Mouse (Mus musculus): ENCODE data around the gene Eif5a2. TPM values are rescaled to one million over a fixed set of nuclear protein-coding genes. Genes with fewer than 3 reads are reported as not detected.
"Not testable (repeated sequence)": the region's sequence is repeated elsewhere in the genome, so short reads cannot be mapped to it uniquely, and the experiment has no call there.

Eif5a2 gene
- 1 to 10 TPM; 4.6 to 5.9 TPM for total RNA-seq (2021)
- long read RNA-seq, experiment 1, full-length matches to known transcripts: 1 of 1 reads
- long read RNA-seq, experiment 1, partial matches to known transcripts: 0 of 1 reads
- long read RNA-seq, experiment 1, other reads (novel, unspliced or antisense): 0 of 1 reads
- long read RNA-seq, experiment 2, full-length matches to known transcripts: 1 of 3 reads
- long read RNA-seq, experiment 2, partial matches to known transcripts: 0 of 3 reads
- long read RNA-seq, experiment 2, other reads (novel, unspliced or antisense): 2 of 3 reads

DNA sequence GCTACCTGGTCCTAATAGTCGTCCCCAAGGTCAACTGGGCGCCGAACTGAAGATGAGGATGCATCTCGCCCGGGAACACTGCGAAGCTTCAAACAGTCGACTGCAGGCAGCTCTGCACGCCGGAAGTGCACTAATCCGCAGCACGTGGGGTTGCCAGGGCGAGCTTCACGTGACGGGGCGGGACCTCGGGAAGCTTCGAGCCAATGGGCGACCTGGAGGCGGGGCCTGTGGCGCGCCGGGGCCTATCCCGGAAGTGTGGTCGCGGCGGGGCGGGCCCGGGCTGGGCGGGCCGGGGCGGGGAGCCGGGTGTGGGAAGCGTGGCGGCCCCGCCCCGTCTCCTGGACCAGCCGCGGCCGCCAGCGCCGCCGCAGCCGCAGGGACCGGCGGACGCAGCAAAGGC is at the start of gene Eif5a2:
Gene Eif5a2, plus strand, starts transcription at position 283 of the 400 bp plus-strand sequence.
- peak; percentile 80 to 82 for DNase-seq (ENCODE audit: low spot score in 2 of 2)

DNA sequence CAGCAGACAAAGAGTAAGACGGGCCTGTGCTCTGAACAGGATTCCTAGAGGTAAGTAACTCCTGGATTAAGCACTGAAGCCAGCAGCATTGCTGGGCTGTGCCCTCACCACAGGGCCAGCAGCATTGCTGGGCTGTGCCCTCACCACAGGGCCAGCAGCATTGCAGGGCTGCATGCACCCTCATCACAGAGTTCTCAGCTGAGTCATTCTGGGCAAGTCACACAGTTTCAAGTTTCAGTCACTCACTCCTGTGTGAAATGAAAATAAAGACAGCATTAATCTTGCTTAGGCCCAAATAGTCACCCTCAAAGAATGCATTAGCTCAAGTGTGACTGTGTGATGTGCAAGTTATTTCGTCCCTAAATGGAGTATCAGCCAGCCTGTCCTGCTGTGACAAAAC is 46.4 kb upstream of the Eif5a2 start:
- no peak for DNase-seq (ENCODE audit: low spot score in 2 of 2)

DNA sequence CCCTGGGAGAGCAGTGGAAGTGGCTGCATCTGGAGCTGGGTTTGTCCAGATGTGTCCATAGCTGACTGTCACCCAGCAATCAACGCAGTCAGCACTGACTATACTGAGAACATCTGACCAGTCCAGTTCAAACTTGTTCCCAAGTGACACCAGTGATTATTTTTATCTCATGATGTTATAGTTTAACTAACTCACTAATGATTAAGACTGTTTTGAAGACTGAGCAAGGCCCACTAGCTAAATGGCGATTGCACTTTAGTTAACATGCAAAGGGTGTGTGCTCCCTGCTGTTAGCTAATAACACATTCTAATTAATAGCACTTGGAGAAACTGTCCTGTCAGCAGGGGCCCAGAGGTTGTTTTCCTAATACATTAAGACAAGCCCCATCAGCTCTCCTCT is 44.1 kb upstream of the Eif5a2 start:
- no peak for DNase-seq (ENCODE audit: low spot score in 2 of 2)

DNA sequence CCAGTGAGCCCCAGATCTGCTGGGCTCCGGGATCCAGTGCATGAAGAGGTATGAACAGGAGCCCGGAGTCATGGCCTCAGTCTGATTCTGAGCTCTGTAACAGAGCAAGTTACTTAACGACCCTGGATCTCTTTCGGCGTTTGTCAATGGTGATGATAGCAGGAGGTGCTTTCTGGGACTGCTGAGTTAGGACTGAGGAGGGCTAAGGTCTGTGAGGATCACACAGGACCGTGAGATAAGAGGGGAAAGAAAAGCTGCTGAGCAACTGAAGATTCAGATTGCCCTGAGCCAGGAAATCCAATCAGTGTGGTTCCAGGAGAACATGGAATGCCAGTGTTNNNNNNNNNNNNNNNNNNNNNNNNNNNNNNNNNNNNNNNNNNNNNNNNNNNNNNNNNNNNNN is 40.7 kb upstream of the Eif5a2 start:
- no peak for DNase-seq (ENCODE audit: low spot score in 2 of 2)

DNA sequence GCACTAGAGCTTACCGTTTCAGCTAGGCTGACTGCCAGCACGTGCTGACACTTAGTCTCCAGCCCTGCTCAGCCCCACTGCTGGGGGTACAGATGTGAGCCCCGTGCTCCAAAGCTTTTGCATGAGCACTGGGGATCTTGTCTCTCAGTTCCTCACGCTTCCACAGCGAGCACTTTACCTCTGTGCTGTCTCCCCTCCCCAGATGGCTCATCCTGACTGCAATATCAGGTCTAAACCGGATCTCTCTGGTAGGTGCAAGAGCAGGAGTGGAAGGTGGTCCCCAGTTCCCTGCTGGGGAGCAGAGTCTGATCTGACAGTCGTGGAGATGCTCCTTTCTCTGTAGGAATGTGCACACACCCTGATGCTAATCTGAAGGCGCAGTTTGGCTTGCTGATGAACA is 37.8 kb upstream of the Eif5a2 start:
- DNase-seq (ENCODE audit: low spot score in 2 of 2): no peak

DNA sequence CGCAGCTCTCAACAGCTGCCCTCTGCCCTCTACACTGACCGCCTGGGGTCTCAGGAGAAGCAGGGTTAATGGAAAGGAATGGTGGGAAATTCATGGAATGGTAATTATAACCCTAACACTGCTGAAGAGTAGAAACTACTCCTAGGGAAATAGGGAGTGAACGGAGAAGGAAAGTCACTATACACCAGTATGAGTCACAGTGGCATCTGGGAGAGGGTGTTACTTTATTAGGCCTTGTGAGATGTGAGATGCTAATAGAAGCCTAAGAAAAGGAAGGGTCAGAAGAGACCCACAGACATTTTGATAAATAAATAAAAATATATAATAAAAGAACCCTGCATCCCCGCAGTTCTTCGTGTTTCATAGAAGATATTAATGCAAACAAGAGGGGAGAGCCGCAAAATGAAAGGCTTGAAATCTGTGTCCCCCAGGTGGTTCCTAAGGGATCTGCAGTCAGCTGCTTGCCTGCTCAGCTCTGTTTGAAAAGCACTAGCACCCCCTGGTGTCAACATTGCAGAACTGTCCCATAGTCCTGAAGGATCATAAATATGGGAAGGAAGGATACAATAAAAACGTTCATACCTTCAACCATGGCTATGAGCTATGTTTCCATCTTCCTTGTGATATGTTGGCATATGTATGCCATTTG is 35.1 kb upstream of the Eif5a2 start:
- peak; percentile 24 to 54 for DNase-seq (ENCODE audit: low spot score in 2 of 2)

DNA sequence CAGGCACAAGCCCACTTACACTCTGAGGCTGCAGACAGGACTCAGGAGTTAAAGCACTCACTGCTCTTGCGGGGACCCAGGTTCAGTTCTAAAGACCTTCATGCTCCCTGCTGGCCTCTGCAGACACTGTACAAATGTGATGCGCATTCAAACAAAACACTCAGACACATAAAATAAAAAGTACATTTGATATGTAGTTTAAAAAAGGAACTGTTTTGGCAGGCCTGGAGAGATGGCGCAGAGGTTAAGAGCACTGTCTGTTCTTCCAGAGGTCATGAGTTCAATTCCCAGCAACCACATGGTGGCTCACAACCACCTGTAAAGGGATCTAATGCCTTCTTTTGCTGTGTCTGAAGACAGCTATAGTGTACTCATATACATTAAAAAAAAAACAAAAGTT is 32.9 kb upstream of the Eif5a2 start:
- no peak for DNase-seq (ENCODE audit: low spot score in 2 of 2)

DNA sequence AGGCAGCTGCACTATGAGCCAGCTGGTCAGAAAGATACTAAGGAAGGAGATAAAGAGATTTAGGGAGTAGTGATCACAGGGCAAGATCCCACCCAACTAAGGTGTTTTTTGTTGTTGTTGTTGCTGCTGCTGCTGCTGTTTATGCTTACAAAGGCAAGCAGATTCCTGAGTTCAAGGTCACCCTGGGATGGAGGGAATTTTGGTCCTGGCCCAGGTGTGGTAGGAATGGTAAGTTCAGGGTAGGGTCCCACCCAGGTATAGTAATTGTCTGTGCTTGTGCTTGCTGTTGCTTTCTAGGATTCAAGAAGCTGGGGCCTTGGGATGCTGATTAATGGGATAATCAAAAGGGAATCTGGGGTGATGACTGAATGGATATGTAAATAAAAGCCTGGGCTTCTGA is 32.1 kb upstream of the Eif5a2 start:
- DNase-seq (ENCODE audit: low spot score in 2 of 2): no peak

DNA sequence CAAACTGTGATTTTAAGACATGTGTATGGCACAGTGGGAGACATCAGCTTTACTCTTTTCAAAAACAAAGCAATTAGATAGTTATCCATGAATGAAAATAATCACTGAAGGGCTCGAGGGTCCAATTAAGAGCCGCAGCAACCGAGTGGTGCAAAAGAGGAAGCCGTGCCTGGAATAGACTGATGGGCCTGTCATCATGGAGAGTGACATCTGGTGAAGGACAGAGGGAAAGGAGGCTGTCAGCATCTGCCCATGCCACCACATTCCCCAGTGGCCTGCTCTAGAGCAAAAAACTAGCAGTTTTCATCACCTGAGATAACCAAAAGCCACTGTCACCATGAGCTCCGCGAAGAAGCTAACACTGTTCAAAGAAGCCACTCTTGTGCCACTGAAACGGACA is 25.6 kb upstream of the Eif5a2 start:
- no peak for DNase-seq (ENCODE audit: low spot score in 2 of 2)

DNA sequence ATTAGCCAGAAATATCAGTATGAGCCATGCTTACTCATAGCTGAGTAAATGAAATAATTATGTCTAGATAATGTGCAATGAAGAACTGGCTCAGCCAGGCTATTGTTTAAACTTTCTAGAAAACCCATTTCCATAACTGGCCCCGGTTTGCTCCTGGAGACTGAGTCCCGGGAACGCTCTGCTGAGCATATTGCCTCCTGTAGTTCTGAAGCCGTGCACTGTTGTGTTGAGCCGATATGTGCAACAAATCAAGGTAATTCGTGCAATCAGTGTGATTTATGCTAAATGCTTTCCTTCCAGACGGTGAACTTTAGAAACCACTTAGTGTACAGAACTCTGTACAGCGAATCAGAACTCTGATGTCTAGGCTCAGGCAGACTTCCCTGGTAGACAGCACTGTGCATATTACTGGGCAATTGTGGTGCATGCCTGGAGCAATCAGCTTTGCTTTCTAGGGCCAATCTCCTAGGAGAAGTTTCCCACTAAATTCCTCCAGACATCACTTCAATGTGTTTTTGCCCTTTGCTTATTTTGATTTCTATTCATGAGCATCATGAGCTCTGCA is 19.8 kb upstream of the Eif5a2 start:
- DNase-seq (ENCODE audit: low spot score in 2 of 2): no peak

DNA sequence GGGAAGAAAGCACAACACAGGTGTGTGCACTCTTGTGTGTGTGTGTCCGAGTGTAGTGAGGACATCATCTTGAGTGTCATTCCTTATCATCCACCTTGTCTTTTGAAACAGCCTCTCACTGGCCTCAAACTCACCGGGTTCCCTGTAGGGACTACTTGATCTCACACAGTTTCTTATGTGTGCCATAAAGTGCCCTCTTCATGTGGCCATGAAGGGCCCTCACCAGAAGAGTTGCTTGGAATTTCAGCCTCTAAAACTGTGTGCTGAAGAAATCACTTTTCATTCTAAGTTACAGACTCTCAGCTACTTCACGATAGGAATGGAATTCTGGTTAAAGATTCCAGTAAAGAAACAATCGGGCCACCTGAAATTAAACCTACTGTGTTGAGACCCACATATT is 14.1 kb upstream of the Eif5a2 start:
- no peak for DNase-seq (ENCODE audit: low spot score in 2 of 2)

DNA sequence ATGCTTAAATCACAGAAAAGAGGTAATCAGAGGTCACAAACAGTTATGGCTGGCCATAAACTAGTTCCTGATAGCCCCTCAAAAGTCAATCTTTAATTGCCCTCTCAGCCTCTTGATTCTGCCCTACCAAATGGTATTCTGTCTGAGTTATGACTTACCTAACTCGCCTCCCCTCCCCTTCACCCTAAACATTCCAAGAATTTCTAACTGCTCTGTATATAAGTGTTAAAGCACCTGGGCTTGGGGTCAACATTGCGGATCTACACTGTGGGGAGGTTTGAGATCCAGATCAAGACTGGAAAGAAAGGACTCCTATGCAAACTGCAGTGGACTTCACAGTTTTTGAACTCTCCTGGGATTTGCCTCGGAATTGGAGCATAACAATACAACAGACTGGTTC is 12.9 kb upstream of the Eif5a2 start:
- DNase-seq (ENCODE audit: low spot score in 2 of 2): no peak

DNA sequence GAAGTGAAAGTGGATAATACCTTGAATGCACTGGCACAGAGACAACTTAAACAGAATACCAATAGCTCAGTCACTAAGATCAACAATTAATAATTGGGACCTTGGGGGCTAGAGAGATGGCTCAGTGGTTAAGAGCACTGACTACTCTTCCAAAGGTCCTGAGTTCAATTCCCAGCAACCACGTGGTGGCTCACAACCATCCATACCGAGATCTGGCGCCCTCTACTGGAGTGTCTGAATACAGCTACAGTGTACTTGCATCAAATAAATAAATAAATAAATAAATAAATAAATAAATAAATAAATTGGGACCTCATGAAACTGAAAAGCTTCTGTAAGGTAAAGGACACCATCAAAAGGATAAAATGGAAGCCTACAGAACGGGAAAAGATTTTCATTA is 8.2 kb upstream of the Eif5a2 start:
- not testable (repeated sequence) for DNase-seq (ENCODE audit: low spot score in 2 of 2)

DNA sequence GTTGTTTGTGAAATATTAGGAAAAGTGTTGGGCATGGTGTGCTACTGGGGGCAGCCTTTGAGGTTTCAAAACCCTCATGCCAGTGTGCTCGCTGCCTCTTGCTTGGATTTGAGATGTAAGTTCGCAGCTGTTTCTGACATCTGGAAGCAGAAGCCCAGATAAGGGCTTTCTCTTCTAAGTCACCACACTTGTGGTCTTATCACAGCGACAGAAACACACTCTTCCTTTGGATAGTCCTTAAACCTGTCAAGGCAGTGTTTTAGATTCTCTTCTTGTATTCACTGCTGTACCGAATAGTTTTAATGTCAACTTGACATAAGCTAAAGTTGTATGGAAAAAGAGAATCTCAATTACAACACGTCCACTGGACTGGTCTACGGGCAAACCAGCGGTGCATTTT is 5.7 kb upstream of the Eif5a2 start:
- DNase-seq (ENCODE audit: low spot score in 2 of 2): no peak

DNA sequence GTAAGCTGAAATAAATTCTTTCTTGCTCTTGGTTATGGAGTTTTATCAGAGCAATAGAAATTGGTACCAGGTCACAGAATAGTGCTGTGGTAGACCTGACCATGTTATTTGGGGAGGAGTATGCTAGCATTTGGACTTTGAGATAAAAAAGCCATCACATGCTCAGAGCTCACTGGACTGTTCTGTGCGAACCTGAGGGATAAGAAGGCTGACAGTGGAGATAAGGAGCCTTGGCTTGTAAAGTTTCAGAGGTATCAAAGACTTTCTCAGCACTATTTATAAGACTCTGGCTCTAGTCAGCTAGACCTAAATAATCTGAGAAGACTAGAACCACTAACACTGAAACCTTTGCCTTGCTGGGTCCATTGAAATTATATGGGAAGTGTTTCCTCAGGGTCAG is 5.1 kb upstream of the Eif5a2 start:
- no peak for DNase-seq (ENCODE audit: low spot score in 2 of 2)

DNA sequence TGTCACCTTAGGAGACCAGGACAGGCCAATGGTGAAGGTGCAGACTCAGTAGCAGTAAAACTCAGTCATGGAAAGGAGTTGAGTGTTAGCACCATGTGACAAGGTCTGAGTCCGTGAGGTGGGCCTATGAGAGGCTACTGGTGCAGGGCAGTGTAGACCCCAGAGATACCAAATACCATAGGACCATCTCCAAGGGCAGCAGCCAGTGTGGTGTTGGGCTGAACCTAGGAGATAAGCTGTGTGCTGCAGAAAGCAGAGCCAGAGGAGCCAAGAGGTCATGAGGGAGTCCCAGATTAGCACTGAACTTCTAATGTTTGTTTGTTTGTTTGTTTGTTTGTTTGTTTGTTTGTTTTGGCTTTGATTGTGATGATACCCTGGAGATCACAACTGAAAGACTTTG is 4.6 kb upstream of the Eif5a2 start:
- DNase-seq (ENCODE audit: low spot score in 2 of 2): no peak

DNA sequence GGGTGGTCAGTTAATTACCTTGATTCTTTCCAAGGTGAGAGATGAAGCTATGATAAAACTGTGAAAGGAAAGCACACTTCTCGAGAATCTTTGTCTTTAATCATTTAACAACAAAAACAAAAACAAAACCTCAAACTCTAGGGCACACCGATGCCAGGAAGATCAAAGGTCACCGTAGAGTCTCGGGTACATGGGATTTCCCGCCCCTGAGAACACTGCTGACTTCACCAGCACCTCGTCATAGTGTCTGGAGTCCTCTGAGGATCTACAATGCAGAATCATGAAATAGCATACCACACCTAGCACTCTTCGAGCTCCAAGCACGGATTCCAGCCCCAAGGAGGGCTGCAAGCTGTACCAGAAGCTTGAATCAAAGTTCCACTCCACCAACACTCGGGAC is 565 bp upstream of the Eif5a2 start:
- no peak for DNase-seq (ENCODE audit: low spot score in 2 of 2)

DNA sequence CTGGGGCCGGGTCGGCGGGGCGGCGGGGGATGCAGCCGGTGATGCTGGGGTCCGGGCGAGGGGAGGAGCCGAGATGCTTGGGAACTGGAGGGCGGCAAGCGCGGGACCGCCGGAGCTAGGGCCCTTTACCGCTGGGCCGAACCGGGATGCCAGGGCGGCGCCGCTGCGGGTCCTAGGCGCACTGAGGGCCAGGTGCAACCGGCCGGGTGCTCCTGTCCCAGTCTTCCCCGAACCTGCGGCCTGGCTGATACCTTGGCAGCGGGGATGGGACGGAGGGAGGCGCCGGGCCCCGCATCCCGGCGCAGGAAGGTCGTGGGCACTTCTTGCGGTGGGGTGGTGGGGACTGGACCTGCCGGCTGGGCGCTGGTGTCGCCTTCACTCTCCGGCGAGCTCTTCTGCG is 346 bp downstream of the Eif5a2 start:
- DNase-seq (ENCODE audit: low spot score in 2 of 2): no peak

DNA sequence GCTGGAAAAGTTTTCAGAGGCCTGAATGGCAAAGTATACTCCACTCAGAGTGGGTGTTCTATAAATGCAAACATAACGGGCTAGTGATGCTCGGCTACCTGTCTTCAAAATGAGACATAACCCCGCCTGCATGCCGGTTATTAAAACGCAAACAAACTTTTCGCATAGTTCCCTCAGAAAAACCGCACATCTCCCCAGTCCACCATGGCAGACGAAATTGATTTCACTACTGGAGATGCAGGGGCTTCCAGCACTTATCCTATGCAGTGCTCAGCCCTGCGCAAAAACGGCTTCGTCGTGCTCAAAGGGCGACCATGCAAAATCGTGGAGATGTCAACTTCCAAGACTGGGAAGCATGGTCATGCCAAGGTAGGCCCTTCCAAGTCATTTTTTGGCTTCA is 772 bp downstream of the Eif5a2 start:
- DNase-seq (ENCODE audit: low spot score in 2 of 2): no peak

DNA sequence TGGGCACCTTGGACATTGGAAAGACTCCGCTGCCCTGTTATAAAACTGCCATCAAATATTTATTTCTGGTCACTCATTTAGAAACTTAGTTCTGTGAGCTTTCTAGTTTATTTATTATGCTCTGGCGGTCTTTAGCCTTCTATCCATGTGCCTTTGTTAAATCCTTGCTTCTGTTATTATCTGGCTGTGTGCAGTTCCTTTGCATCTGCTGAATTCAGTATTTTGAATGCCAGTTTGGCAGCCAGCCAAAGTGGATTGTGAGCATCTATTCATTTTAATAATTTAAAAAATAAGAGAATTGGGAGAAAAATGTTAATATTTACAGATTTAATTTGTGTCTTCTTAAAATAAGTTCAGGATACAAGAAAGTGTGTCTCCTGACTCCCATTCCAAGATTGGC is 3.1 kb downstream of the Eif5a2 start:
- no peak for DNase-seq (ENCODE audit: low spot score in 2 of 2)

DNA sequence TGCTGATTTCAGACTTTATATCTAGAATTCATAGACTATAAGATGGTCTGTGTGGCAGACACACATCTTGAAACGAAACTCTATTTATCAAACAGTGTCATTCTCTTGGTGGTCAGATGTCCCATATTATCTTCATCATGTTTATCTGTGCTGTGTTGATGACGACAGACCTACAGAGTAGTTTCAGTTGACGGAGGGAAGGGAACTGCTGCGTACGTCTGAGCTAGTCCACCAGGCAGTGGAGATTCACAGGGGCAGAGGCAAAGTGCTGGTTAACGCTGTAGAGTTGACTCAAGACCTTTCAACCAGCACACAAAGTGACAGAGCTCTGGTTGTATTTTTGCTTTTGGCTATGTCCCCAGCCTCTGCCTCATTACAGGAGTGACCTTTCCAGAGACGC is 13.8 kb downstream of the Eif5a2 start:
- no peak for DNase-seq (ENCODE audit: low spot score in 2 of 2)

DNA sequence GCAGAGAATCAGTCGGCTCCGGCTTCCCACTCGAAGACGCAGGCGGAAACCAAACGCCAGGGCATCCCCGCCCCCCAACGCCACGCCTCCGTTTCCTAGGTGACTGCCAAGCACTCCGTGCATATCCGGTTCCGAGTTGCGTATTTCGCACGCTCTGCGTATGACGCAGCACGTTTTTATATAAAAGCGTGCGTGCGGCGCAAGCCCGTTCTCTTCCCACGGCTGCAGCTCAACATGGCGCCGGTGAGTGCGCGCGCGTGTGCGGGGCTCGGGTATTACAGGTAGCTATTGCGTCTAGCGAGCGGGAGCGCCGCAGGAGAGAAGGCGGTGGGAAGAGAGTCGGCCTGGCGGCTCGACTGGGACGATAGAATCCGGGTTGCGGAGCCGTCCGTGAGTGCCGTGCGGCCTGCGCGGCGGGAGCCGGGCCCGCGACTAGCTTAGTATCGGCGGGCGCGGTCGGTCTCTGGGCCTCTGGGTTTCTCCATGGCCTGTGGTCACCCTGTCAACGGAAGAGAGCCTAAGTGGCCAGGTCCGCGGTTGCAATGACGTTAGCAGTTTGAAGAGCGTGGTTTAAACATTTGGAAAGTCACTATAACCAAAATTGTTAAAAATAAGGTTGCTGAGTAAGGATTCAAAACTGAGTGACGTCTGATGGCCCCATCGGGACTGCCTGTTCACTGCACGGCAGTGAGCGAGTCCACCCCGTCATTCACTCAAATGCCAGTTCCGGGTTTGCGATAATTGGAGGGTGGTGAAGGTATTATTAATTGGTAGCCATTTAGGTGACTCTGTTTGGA is 24.4 kb downstream of the Eif5a2 start, which contains the start of gene Rpl22l1:
Gene Rpl22l1, plus strand, starts transcription at position 136 of the 797 bp plus-strand sequence.
- peak; percentile 96 to 97 for DNase-seq (ENCODE audit: low spot score in 2 of 2)

Measured in adrenal gland, postnatal 4 days (tissue).